8 mouse cellular contexts compared by ENCODE assay signal in genomic region chr9:47529602-47530450, GRCm38 (mm10). TPM values are rescaled to one million over a fixed set of nuclear protein-coding genes. Genes with fewer than 3 reads are reported as not detected.
DNase-seq lines count a peak whose midpoint lies in the region; ATAC-seq and TF ChIP-seq lines count a peak whose summit lies in the region.

Gene Cadm1, plus strand, starts transcription at chr9:47530173.

- ATAC-seq in heart, embryonic 12.5 days (ENCODE audit: insufficient number of reproducible peaks, low FRiP score), result peak; percentile 94
- peak; percentile 97 for ATAC-seq in kidney, embryonic 15.5 days (replicated peaks; ENCODE audit: low FRiP score)
- peak; percentile 95 for ATAC-seq in limb, embryonic 14.5 days (ENCODE audit: low FRiP score, low read depth)
- ATAC-seq in midbrain, embryonic 15.5 days (replicated peaks), result peak; percentile 96

- peaks cover 20% of the 10 kb centered on the region for H3K4me1 ChIP-seq in heart, embryonic 12.5 days (replicated peaks)
- H3K4me1 ChIP-seq in kidney, embryonic 15.5 days, result peaks cover 40% of the 10 kb centered on the region
- peaks cover 16% of the 10 kb centered on the region for H3K4me1 ChIP-seq in limb, embryonic 14.5 days (ENCODE audit: control insufficient read depth, insufficient read depth, low read length)
- peaks cover 28% of the 10 kb centered on the region for H3K4me1 ChIP-seq in midbrain, embryonic 15.5 days

- H3K9me3 ChIP-seq in heart, embryonic 12.5 days (replicated peaks), result no peaks in the 10 kb centered on the region
- no peaks in the 10 kb centered on the region for H3K9me3 ChIP-seq in kidney, embryonic 15.5 days (replicated peaks)
- no peaks in the 10 kb centered on the region for H3K9me3 ChIP-seq in limb, embryonic 14.5 days (ENCODE audit: control insufficient read depth, low read length)
- H3K9me3 ChIP-seq in midbrain, embryonic 15.5 days, result no peaks in the 10 kb centered on the region

- DNase-seq in B cell, adult 2 months, result peak; percentile 45 to 52
- peak; percentile 89 for DNase-seq in c-Kit-positive CD71-negative TER-119-negative erythroid progenitor cells, embryonic 14.5 days (ENCODE audit: low read depth)
- DNase-seq in fibroblast of lung, adult 2 months (ENCODE audit: low read depth), result peak; percentile 3
- DNase-seq in limb, embryonic 14.5 days (ENCODE audit: low spot score), result peak; percentile 99
- peak; percentile 47 to 52 for DNase-seq in spleen, adult 18-20 months

- H3K4me2 ChIP-seq in heart, embryonic 12.5 days, result peak within 1 kb of the TSS; percentile 98
- H3K4me2 ChIP-seq in kidney, embryonic 15.5 days, result peak within 1 kb of the TSS; percentile 97
- H3K4me2 ChIP-seq in limb, embryonic 14.5 days (replicated peaks; ENCODE audit: low read depth, low read length, severe bottlenecking), result peak within 1 kb of the TSS; percentile 96
- H3K4me2 ChIP-seq in midbrain, embryonic 15.5 days, result peak within 1 kb of the TSS; percentile 87

- H3K27me3 ChIP-seq in heart, embryonic 12.5 days (replicated peaks), result peaks cover 33% of the 10 kb centered on the region
- H3K27me3 ChIP-seq in kidney, embryonic 15.5 days, result peaks cover 43% of the 10 kb centered on the region
- peaks cover 11% of the 10 kb centered on the region for H3K27me3 ChIP-seq in limb, embryonic 14.5 days (ENCODE audit: control insufficient read depth, insufficient read depth, low read length)
- 0 out of 2 replicates have a peak, but pooled peaks cover 4% of the 10 kb centered on the region for H3K27me3 ChIP-seq in midbrain, embryonic 15.5 days (replicated peaks)

- peak within 1 kb of the TSS; percentile 75 for H3K4me3 ChIP-seq in heart, embryonic 12.5 days
- H3K4me3 ChIP-seq in kidney, embryonic 15.5 days (replicated peaks), result peak within 1 kb of the TSS; percentile 77
- peak within 1 kb of the TSS; percentile 61 for H3K4me3 ChIP-seq in limb, embryonic 14.5 days (replicated peaks; ENCODE audit: low read length)
- H3K4me3 ChIP-seq in midbrain, embryonic 15.5 days, result peak within 1 kb of the TSS; percentile 69

- peak within 1 kb of the TSS; percentile 78 for H3K27ac ChIP-seq in heart, embryonic 12.5 days (ENCODE audit: poor library complexity, severe bottlenecking)
- peak within 1 kb of the TSS; percentile 94 for H3K27ac ChIP-seq in kidney, embryonic 15.5 days
- H3K27ac ChIP-seq in limb, embryonic 14.5 days (replicated peaks; ENCODE audit: low read depth, low read length), result peak within 1 kb of the TSS; percentile 75
- peak within 1 kb of the TSS; percentile 93 for H3K27ac ChIP-seq in midbrain, embryonic 15.5 days

- H3K36me3 ChIP-seq in heart, embryonic 12.5 days, result no peaks in the 10 kb centered on the region
- no peaks in the 10 kb centered on the region for H3K36me3 ChIP-seq in kidney, embryonic 15.5 days
- H3K36me3 ChIP-seq in limb, embryonic 14.5 days (ENCODE audit: control insufficient read depth, insufficient read depth, low read length), result no peaks in the 10 kb centered on the region
- no peaks in the 10 kb centered on the region for H3K36me3 ChIP-seq in midbrain, embryonic 15.5 days (replicated peaks)

- peak within 1 kb of the TSS; percentile 77 for H3K9ac ChIP-seq in heart, embryonic 12.5 days
- H3K9ac ChIP-seq in kidney, embryonic 15.5 days, result peak within 1 kb of the TSS; percentile 75
- peak within 1 kb of the TSS; percentile 61 for H3K9ac ChIP-seq in limb, embryonic 14.5 days (ENCODE audit: low read depth, low read length, severe bottlenecking)
- H3K9ac ChIP-seq in midbrain, embryonic 15.5 days, result peak within 1 kb of the TSS; percentile 74

- under 1% methylated on average over 72 of the region's 72 CpGs for WGBS in heart, embryonic 12.5 days
- under 1% methylated on average over 63 of the region's 72 CpGs for WGBS in kidney, embryonic 15.5 days
- whole genome bisulfite sequencing in limb, embryonic 14.5 days, result under 1% methylated on average over 56 of the region's 72 CpGs
- under 1% methylated on average over 71 of the region's 72 CpGs for WGBS in midbrain, embryonic 15.5 days

- peak; percentile 70; the same call in 1 of the 2 replicates for TF ChIP-seq POLR2A in limb, embryonic 14.5 days (IDR thresholded peaks at IDR 0.05; ENCODE audit: borderline replicate concordance, extremely low read depth, insufficient read depth, insufficient read length)

RNA-seq across cellular contexts. Expression of gene Cadm1, which starts in this region (rescaled TPM):
- polyA plus RNA-seq in heart, embryonic 12.5 days (2016; fragmentation: Nextera tagmentation; extraction: Ambion mirVana), result 18.7 and 19.9 TPM in 2 replicates
- 68.8 and 72.2 TPM in 2 replicates for polyA plus RNA-seq in kidney, embryonic 15.5 days (2015; fragmentation: Nextera tagmentation; extraction: Ambion mirVana)
- 15.4 and 16.7 TPM in 2 replicates for polyA plus RNA-seq in limb, embryonic 14.5 days (2012; rRNA removed)
- polyA plus RNA-seq in limb, embryonic 14.5 days (2014; fragmentation: Nextera tagmentation; extraction: Ambion mirVana), result 37.5 and 46.2 TPM in 2 replicates
- polyA plus RNA-seq in midbrain, embryonic 15.5 days (2015; fragmentation: Nextera tagmentation; extraction: Ambion mirVana), result 263 and 275 TPM in 2 replicates

Comparison
In these comparisons a context has a peak if more than half of its experiments do, and no peak if none do; other contexts are left out.
1. Peak in every context shown above with its lines: DNase-seq, ATAC-seq, H3K4me3 ChIP-seq and H3K27ac ChIP-seq.
2. DNase-seq: peak in every context shown above with its lines; median percentile 99 in limb, embryonic 14.5 days; 89 in c-Kit-positive CD71-negative TER-119-negative erythroid progenitor cells, embryonic 14.5 days; 50 in spleen, adult 18-20 months; 48 in B cell, adult 2 months; 3 in fibroblast of lung, adult 2 months.